Mouse (Mus musculus): Measurements from ENCODE around the gene Pkn1.

The Pkn1 gene

DNA sequence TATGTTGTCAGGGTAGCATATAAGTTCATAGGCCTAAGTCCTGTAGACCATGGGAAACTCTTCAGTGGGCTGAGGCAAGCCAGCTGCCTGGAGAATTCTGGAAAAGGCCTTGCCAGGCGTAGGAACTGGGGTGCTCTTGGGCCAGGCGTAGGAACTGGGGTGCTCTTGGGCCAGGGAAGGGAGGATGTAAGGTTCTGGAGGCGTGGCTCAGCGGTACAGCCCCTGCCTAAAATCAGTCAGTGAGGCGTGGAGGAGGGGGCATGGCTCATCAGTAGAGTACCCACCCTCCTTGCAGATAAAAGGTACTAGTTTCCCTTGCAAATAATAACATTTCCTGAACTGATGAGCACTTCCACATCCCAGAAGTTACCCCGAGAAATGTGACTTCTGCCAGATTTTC lies 44.3 kb downstream of the Pkn1 start:
- no peak for DNase-seq (ENCODE audit: low read depth, low spot score)

DNA sequence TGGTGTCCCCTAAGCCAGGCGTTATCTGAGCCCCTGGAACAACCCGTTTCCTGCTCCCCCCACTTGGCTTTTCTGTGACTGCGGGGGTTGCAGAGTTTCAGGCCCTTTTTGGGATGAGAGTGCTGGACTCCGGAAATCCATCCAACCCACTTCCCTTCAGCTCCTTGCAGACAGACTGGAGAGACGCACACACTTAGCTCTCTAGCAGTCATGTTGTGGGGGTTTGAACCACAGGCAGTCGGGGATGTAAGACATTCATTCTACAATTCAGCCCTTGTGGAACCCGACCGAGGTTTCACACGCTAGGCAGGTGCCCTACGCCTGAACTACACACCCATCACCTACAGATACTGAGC lies 45.3 kb downstream of the Pkn1 start:
- DNase-seq (ENCODE audit: low read depth, low spot score), result peak; percentile 26

DNA sequence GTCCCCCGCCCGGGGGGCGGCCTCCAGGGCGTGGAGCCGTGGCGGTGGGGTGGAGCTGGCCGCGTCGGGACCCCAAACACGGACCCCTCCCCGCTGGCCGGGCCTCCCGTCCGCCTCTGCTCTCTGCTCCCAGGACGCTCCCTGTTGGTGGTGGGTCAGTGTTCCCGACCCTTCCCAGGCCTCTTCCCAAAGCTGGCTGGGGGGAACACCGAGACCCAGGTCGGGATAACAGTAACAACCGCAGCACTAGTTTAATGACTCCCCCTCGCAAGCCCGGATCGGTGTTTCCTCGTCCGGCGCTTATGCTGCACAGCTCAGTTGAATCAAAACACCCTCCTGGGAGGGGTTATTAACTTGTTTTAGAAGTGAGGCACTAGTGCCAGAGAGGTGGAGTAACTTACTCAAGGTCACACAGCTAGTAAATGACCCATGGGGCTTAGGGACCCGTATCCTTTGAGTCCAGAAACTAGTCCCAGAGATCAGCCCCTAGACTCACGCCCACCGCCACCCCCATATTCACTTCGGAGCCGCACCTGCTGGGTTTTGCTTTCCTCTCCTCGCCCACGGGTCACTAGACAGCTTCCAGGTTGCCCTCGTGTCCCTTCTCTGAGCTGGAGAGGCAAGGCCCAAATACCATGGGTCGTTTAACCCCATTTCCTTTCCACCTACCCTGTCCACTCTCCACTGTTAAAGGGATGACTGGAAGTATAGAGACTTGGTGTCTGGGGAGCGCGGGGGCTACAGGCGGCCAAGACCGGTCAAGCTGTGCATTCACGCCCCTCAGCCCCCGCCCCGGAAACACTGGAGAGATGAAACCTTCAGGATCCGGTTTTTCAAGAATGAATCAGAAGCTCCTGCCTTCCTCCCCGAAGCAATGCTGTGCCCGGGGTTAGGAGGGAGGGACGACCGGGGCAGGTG lies 46.0 kb downstream of the Pkn1 start:
- DNase-seq (ENCODE audit: low read depth, low spot score), result peak; percentile 37

DNA sequence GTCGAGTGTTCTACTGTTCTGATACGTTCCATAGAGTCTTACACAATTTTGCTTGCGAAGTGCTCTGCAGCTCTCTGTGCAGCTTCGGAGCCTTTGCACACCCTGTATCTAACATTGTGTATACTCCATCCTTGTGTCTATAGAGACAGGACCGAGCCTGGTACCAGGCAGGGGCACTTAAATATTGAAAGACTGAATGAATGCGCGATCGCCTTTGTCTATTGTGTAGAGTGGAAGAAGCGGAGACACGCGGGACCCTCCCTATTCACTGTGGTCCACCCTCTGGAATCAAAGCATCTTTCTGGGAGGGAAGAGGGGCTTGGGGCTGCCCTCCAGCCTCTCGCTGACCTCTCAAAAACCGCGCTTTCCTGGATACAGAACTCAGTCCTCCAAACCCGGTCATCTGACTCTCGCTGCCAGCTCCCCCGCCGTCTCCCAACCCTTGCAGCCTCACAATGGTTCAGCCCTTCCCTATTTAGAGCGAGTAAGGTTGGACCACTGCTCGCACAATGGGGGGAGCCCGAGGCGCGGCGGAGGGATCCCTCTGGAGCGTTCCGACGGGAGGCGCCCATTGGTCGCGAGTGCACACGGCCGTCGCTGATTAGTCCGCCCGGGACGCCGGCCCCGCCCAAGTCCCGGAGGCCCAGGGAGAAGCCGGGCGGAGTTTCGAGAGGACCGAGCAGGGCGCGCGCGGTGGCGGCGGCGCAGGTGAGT lies 46.8 kb downstream of the Pkn1 start, which contains the start of gene Gipc1:
Gene Gipc1 (plus strand): TSS at position 648 of the 714 bp plus-strand sequence.
- DNase-seq (ENCODE audit: low read depth, low spot score), result peak; percentile 98

DNA sequence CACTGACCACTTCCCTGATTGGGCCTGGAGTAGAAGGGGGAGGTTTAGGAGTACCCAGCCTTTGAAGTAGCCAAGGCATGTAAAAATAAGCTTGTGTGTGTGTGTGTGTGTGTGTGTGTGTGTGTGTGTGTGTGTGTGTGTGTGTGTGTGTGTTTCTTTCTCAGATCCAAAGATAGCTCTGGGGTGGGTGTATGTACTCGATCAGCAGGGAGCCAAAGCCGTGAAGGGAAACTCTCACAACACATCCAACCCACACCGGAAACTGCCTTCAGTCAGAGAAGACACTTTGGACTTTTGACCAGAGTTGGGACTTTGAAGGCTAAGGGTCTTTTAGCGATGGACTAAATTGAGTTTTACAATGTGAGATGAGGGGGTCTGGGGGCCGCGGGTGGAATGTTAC lies 49.3 kb downstream of the Pkn1 start:
- no peak for DNase-seq (ENCODE audit: low read depth, low spot score)

DNA sequence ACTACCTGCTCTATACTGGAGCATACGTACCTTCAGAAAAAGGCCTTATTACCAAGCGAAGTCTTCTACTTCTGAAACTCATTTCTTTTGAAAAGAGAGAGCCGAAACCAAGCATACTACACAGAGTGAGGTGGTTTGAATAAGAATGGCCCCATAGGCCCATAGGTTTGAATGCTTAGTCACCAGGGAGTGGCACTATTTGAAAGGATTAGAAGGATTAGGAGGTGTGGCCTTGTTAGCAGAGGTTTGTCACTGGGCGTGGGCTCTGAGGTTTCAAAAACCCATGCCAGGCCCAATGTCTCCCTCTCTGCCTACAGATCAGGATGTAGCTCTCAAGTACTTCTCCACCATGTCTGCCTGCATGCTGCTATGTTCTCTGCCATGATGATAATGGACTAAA lies 50.9 kb downstream of the Pkn1 start:
- DNase-seq (ENCODE audit: low read depth, low spot score), result no peak

DNA sequence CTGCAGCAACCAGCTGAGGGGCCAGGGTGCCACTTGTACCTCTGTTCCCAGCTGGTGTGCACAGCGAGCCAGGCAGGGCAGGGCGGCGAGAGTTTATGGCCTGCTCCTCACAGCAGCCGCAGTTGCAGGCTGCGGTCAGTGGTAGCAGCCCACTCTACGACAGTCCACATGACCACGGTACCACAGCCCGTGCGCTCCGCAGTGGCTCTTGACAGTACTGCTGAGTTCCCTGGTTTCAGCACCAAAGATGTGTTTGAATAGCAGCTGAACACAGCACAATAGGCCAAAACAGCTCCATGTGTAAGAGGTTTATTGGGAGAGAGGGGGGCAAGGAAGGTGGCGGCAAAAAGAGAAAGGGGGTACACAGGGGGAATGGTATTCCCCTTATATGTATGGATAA lies 51.5 kb downstream of the Pkn1 start:
- no peak for DNase-seq (ENCODE audit: low read depth, low spot score)

DNA sequence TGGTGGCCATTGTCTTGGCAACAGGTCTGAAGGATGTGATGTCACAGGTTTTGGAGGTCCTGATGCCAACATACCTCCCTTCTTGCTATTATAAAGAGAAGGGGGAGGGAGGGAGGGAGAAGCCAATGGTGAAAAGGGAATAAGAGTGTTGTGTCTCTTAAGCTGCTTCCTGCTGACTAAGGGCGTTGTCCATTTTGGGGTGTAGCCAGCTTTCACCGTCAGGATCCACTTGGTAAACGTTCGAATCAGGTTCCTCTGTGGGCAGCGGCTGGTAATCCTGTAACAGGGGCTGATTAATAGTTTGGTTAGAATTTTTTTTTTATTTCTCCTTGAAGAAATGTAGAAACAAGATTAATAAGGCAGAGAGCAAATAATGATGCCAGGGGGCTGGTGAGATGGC lies 59.3 kb downstream of the Pkn1 start:
- no peak for DNase-seq (ENCODE audit: low read depth, low spot score)

DNA sequence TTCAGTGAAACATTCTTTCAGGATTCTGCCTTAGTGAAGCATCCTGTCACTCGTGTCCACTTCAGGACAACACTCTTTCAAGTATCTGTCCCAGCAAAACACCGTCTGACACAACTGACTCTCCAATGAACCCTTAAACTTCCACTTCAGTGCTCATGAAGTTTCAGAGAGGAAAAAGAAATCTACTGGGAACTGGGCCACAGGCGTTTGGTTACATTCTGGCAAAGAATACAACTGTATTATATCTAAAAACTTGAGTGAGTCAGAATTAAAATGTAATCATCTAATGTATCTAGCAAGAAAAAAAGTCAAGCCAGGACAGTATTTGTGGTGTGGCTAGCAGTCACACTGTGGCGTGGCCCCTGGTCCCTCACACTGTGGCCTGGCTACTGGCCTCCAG lies 60.1 kb downstream of the Pkn1 start:
- no peak for DNase-seq (ENCODE audit: low read depth, low spot score)

DNA sequence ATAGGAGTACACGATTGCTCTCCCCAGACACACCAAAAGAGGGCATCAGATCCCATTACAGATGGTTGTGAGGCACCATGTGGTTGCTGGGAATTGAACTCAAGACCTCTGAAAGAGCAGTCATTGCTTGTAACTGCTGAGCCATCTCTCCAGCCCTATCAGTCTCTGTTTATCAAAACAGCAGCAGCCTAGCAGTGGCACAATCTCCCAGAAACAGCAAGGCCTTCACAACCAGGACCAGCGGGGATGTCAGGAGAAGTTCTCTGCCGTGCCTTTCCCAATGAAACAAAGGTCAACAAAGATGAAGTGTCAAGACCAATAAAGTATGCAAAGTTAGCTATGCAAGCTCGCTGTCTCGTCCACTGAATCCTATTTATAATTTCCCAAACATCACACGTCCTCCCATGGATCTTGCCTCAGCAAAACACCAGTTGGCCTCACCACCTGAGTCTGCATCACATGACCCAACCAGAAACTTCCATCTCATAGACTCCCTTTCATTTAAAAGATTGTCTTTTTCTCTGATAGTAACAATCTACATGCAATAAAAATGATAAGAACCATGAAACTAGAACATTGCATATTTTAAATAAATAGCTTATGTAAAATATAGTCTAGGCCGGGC lies 66.8 kb downstream of the Pkn1 start:
- no peak for DNase-seq (ENCODE audit: low read depth, low spot score)

DNA sequence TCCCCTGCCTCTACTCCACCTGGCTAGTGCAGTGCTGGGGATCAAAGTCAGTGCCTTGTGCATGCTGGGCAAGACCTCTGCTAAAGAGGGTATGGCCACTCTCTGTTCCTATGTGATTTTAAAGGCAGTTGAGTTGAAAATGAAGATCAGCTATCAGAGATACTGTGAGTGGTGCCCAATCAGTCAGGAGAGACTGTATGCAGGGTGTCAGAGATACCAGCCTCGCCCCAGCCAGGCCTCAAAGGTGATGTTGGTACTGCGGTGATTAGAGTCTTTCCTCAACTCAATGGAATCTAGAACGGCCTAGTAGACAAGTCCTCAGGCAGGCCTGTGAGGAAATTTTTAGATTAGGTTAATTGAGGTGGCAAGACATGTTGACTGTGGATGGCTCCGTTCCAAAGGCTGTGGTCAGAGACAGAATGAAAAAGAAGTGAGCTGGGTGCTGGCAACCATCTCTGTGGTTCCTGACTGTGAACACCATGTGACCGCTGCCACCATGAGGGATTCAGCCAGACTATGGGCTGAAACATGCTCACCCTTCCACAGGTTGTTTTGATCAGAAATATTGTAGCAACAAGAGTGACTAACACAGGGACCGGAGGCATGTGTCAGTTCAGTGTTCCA lies 73.2 kb downstream of the Pkn1 start:
- no peak for DNase-seq (ENCODE audit: low read depth, low spot score)

DNA sequence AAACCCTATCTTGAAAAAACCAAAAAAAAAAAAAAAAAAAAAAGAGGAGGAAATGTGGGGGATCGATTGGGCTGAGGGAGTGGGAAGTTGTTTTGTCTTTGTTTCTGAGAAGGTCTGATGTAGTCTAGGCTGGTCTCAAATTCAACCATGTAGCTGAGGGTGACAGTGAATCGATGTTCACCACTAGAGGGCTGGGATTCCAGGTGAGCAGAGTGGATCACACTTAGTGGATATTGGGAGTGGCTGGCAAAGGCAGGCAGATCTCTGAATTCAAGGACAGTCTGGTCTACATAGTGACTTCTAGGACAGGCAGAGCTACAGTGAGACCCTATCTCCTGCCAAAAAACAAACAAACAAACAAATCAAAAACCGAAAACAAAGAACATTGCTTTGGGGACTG lies 74.2 kb downstream of the Pkn1 start:
- DNase-seq (ENCODE audit: low read depth, low spot score), result peak; percentile 55

DNA sequence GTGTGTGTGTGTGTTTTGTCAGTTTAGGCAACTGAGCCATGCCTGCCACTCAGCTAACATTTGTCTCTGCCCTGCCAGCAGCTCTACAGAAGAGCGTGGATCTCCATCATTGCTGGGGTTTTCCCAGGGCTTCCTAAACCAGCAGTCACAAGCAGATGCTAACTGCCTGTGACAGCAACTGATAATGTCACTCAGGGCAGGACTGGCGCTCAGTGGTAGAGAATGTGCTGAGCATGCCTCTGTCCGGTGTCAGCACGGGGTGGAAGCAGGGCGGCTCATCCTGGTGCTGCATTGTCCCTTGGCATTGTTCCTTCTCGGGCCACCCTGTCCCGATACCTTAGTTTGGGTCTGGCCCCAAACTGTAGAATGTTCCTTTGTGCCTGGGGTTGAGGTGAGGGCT lies 75.4 kb downstream of the Pkn1 start:
- DNase-seq (ENCODE audit: low read depth, low spot score), result no peak

DNA sequence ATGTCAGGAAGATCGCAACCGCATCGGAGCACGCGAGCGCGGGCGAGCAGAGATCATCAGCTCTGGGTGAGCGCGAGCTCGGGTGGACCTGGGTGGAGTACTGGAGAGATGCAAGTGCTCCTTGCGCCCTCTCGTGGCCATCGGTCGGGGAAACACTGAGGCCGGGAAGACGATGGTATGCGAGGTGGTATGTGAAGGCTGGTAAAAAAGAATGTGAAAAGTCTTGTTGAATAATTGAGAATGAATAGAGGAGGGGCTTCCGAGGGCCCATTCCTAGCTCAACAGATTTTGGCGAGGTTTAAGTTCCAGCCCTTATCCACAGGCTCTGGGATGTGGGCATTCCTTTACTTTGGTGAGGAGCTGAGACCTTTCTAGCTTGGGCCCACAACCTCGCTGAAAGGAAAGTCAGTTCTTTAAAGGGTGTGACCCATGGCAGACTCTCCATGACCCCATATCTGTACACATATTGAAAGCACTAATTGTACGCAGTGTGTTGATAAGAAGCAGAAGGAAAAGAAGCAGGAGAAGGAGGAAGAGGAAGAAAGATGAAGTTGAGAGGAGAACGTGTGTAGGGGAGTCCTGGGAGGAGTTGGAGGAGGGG lies 76.5 kb downstream of the Pkn1 start:
- peak; percentile 93 for DNase-seq (ENCODE audit: low read depth, low spot score)

DNA sequence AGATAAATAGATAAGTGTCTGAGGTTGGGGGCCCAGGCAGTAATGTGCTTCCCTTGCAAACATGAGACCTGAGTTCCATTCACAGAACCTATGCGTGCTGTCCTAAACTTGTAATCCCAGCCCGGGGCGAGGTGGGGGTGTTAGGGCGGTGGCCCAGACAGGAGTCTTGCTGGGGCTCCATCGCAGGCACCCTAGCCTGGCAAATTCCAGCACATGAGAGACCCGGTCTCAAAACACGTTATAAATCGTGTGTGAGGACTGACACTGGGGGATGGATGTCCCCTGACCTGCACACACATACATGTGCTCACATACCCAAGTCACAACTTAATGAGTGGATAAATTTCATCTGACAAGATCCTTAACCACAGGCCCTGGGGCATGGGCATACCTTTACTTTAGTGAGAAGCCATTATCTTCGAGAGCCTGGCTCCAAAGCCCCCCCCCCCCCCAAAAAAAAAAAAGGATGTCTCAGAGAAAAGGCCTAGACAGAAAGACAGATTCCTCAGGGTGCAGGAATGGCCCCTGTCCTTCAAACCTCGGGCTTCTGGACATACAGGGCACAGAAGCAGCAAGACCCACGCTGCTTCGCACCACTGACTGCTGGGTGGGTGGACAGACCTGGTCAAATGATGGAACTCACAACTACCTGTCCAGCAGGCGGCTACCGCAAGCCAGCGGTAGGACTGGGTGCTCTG lies 77.1 kb downstream of the Pkn1 start:
- DNase-seq (ENCODE audit: low read depth, low spot score), result no peak

DNA sequence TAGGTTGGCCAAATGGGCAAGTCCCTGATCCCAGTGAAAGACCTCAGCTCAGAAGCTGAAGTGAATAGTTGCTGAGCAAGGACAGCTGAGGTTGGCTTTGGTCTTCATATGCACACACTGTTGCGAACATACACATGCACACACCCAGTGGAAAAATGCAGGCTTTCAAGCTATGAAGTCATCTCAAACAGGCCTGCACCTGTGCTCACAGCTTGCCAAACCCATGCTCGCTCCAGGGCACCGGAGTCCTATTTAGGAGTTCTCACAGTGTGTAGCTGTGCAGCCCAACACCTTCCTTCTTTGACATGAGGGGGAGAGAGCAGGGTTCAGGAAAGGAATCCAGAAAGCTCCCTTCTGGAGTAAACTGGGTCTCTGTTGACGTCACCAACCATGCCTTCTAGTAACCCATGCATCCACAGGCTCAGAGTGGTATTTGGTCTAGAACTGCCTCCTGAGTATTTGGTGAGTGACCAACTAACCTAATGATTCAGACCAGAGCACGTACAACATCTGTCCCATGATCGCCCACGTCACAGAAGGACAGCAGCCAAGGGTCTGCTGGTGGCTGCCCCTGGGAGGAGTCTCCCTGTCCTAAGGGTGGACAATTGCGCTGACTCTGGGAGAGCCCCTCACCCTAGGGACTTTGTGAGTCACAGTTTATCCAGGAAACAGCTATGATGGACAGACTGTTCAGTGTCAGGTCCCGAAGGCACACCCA lies 79.3 kb downstream of the Pkn1 start:
- DNase-seq (ENCODE audit: low read depth, low spot score), result no peak

DNA sequence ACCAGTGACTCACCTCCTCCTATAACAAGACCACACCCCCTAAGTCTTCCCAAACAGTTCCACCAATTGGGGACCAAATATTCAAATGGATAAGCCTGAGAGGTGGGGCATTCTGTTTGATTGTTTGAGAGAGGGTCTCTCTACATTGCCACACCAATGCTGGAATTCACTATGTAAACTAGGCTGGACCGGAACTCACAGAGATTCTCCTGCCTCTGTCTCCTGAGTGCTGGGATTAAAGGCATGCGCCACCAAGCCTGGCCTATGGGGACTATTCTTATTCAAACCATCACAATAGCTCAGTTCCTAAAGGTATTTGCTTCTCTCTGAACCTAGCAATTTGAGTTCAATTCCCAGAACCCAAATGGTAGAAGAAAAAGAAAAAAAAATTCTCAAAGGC lies 80.4 kb downstream of the Pkn1 start:
- DNase-seq (ENCODE audit: low read depth, low spot score), result no peak

DNA sequence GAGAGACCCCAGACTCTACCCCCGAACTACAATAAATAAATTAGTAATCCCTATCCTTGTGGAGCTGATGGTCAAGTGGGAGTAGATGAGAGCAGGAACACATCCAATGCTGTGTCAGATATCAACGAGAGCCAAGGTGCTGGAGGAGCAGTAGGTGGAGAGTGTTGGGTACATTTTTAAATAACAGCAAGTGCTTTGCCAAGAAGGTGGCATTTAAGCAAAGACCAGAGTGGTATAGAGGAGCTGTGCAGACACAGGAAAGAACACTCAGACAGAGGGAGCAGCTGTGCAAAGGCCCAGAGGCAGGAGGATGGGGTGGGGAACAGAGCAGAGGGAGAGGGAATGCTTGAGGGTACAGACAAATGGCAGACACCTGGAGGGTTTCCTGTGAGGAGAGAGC lies 81.9 kb downstream of the Pkn1 start:
- no peak for DNase-seq (ENCODE audit: low read depth, low spot score)

DNA sequence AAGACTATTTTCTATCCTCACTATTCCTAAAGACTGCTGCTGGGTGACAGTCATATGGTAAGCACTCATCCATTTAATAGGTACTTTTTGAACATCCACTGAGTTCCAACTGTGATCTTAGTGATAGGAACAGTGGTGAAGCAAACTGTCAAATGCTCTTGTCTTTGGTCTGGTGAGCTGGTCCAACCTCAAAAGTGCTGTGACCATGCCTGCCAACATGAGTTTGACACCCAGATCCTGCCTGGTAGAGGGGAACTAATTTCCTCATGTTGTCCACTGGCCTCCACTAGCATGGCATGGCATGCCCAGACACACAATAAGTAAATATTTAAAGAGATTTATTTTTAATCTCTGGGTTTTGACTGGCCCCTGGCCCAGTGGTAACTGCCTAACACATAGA lies 82.4 kb downstream of the Pkn1 start:
- DNase-seq (ENCODE audit: low read depth, low spot score), result no peak
